Mouse (Mus musculus) retina, postnatal 1 day (tissue): Measurements from ENCODE around the gene Gm6588.

Source experiments
- DNase-seq: peaks from one replicate; pipeline ENCODE4 v3.0.0-alpha.2; 2012

The Gm6588 gene

DNA sequence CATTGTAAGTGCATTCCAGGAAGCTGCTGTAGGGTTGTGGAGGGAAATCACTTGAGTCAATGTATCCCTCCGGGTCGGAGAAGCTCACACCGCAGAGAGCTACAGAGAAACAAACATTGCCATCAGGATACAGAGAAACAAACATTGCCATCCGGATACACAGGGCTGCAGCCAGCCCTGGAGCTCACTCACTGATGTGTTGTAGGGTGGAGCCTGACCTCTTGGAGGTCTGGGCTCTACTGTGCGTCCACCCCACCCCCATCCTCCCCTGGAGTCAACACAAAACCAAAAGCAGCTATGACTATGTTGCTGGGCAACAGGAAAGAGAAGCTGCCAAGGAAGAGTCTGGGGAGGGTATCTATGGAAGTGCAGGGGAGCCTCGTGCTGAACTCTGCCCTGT, 24.2 kb downstream of the Gm6588 start:
- DNase-seq: no peak

DNA sequence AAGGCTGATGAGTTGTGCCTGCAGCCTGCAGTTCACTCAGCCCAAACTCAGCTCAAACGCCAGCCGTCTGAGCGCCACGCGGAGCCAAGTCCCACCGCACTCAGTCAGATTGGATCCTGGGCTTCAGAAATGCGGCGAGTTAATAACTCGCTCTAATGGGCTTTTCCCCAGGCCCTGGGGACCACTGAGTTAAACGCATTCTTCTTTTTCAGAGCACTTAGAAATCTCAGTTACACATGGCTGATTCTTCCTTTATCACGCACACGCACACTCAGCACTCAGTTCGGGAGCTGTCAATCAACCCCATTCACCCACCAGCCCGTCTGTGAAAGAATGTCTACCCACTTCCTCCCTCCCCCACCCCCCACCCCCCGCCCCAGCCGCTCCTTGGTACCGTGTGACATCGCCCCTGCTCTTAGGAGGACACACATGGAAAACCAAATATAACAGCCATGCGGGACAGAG, 32.8 kb downstream of the Gm6588 start:
- DNase-seq: peak; percentile 70

DNA sequence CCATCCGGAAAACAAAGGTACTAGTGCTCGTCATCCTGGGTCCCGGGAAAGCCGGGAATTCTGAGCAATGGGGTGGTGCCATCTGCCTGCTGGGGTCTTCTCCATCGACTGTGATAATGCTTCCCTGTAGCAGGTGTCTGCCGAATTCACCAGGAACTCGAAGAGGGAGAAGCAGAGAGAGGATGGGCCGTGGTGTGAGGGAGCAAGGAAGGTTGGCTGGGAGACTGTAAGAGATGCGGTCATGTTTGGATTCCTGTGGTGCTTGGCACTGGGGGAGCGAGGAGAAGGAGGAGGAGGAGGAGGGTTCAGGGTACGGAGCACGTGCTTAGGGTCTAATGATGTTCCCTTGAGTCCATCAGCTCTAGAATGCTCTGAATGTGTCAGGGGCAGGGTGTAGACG, 33.3 kb downstream of the Gm6588 start:
- DNase-seq: no peak

DNA sequence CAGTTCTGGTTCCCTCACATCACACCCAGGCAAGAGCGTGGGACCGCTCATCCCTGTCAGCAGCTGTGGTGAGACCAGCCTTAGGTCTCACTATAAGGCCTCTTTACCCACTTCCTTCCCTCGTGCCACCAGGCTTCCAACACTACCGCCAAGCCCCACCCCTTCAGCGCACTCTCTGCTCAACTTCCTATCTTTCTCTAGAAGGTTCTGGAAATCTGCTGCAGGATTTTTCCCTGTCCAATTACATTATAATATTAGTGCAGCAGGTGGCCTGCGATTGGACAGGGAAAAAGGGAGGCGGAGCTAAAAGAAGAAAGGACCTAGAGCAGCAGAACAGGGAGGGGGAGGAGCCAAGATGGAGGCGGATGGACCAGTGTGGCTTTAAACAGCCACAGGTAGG, 33.8 kb downstream of the Gm6588 start:
- no peak for DNase-seq

DNA sequence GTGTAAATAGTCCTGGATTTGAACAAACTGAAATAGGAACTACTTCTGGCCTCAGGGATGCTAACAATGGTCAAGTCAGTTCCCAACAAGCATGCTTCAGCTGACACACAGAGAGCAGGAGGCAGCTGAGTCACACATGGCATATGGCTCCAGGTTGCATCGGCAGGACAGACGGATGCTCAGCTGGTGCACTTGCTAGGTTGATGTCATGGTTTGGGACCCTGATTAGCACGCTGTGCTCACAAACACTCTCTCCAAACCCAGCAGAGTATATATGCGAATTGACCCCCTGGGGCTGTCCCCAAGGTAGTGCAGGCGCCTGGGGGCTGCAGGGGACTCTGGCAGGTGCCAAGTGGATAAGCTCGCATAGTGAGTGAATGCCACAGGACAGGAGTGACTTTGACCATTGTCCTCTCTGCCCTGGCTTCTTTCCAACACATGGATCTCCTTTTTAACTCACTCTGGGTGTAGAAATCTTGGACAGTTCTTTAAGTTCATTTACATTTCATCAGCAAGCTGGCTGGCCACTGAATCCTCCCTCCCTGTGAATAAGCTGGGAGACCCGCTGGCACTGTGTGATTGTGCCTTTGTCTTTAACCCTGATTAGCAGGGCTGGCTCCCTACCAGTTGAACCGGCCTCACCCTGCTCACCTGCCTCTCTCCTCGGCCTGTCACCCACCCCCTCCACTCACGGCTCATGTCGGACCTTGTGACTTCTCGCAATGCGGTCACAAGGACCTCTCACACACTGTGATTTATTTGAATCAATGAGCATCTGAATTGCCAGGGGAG, 35.9 kb downstream of the Gm6588 start:
- DNase-seq: peak; percentile 32

DNA sequence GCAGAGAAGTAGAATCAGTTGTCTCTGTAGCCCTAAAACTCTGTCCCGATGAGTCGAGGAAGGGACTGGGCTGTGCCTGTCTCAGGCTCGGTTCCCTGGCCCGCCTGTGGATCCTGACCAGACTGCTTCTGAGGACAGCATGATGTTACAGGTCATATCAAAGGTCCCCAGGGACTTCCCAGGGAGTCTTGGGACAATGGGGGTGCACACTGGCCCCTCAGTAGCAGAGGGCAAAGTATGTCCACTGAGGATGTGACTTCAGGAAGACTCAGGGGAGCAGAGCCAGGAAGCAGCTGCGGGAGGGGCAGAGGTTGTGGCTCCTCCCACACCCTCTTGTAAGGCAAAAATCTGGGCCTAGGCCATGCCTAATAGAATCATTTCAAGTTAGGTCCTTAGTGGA, 37.2 kb downstream of the Gm6588 start:
- DNase-seq: no peak

DNA sequence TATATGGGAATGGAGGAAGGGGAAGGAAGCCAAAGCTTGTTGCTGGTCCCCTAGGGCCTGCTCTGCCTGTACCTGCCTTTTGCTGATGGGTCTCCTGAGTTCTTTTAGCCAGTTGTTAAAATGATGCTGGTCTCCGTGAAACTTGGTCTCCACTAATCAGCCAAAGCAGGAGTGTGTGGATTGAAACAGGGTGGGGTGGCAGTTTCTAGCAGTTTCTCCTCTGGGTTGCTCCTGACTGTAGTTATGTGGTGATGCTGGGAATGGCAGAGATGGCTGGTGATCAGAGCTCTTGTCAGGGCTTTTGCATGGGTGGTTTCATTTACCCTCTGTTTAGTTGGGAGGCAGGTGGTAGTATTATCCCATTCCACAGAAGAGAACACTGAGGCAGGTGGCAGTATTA, 38.3 kb downstream of the Gm6588 start:
- DNase-seq: no peak

DNA sequence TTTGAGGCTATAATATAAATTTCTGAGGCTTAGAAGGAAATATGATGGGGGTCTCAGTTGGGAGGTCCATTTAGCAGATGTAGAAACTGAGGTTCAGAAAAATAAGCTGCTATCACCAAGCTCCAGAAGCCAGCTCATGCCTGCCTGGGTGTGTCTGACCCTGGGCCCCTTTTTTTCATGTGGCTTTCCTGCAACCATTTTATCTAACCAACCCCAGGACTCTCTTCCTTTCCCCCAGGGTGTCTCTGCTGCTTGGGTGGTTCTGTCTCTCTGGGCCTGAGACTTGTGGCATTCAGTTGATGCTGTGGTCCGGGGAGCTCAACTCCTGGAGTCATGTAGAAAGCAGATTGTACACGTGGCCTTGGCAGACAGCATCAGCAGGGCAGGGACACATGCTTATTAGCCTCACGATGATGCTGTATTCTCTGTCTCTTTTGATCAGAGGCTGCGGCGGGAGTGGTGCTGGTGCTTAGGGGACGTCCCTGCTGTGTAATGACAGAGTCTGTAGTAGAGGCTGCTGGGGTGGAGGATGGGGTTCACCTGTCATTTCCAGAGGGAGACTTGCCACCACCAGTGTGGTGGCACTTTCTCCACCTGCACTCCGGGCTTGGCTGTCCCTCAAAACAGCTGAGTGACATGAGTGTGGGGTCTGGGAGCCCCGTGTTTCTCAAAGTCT, 39.0 kb downstream of the Gm6588 start:
- no peak for DNase-seq

DNA sequence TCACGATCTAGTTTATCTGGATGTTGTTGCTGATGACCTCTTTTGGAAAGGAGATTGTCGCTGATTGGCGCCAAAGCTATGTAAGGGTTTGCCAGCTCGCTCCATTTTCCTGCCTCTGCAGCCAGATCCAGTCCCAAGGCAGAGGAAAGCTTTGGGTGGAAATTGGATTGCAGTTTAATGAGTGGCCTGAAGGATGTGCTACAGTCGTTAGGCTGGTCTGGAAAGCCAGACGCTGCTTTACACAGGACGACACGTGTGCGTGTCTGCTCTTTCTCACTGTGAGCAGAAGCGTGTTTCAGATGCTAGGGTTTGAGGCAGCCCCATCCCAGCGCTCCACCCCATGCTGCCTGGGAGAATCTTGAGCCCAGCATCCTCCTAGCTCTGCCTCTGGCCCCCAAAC, 42.3 kb downstream of the Gm6588 start:
- peak; percentile 46 for DNase-seq

DNA sequence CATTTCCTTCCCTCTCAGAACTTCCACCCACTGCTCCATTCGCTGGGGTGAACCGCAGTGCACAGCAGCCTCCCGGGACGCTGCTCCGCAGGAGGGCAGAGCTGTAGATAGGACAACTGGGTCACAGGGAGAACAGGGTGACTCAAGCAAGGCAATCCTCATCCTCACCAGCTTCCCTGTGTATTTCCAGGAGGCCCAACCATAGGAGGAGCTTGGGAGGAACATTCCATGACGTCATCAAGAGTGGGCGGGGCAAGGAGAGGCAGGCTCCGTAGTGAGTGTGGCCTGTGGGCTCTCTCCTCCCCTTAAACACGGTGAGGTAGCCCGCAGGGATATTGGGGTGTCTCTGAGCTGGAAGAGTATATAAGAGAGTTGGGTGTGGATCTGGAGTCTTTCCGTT, 44.3 kb downstream of the Gm6588 start:
- peak; percentile 86 for DNase-seq

DNA sequence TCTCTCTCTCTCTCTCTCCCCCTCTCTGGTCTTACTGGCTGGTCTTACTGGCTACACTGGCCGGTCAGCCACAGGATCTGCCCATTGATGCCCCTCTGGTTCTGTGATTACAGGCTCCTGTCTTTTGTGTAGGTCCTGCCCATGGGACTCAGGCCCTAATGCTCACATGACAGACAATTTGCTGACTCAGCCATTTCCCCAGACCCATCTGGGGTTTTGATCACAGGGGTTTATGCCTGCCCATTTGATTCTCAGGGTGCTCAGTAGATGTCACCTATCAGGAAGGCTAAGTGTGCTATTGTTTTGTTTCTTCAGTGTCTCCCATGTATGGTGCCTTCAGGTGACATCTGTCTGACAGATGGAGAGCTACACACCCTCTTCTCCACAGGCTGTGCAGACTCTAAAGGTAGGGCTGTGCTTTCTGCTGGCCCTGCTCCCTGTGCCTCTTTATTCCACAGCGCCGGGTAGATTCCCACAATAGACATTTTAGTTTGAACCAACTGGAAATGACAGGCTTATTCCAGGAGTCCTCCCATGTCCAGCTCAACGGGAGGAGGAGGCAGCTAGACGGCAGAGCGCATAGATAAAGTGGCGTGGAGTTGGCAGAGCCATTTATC, 47.6 kb downstream of the Gm6588 start:
- DNase-seq: no peak

DNA sequence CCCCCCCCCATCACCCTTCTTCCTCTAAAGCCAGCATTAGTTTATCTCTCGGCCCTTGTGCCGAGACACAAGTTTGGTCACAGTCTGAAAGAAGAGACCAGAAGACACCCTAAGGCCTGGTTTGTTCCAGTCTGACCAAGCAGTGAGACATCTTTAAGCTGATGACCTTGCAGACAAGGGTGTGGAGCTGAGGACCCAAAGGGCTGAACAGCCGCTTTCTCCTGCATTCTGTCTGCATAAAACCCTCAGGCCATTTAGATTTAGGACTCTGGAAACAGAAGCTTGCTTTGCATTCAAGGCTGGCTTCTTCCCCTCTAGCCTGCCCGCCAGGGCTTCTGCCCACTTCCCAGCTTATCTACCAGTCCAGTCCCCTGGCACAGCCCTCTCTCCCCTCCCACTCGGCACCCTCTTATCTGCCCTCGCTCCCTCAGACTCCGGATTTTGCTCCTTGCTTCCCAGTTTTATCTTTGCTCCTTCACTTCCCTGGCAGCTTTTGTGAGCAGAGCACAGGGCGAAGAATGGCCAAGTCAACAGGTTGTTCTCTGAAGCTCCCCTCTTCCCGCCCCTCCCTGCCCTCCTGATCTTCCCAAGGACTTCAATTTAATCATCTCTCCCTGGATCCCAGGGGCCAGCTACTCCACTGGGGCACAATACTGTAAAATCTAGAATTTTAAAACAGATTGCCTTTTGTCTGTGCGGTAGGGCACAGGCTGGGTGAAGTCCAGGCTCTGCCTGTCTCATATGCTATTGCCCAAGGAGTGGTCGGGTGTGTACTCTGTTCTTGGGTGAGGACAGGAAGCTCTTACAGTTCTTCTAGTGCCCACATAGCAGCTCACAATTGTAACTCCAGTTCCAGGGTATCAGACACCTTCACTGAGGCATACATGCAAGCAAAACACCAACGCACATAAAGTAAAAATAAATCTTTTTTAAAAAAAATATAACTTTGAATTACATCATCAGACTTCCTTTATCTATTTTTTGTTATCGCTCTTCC, 50.0 kb downstream of the Gm6588 start:
- no peak for DNase-seq

DNA sequence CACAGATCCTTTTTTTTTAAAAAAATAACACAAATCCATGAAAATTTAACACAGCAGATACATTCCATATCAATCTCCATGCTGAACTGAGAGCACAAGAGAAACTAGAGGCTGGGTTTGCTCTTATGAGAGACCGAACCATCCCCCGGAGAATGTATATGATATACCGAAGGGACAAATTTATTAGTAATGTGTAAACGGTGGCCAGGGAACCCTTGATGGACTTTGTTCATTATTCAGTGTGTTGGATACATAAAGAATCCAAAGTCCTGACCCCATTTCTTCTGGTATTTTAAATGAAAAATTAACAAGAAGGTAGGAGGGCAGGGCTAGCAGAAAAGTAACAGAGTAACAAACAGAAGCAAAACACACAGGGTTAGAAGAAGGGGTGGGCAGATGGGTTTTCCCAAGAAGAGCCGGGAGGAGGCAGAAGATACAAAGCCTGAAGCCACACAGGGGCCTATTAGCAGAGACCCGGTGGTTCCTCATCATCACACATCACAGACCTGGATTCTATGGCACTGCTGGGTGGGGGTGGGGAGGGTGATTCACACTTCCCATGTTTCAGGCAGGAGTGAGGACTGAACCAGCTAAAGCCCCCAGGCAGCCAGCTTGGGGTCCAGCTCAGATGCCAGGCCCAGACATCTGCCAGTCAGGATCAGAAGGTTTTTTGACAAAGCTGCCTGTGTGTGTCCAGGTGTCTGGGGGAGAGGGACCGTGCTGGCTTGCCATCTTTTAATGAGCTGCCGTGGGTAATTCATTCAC, 50.9 kb downstream of the Gm6588 start:
- peak; percentile 59 for DNase-seq
